Mouse (Mus musculus) liver, postnatal 0 days (tissue): ENCODE measurements around the gene Spdef. TPM values are rescaled to one million over a fixed set of nuclear protein-coding genes. Genes with fewer than 3 reads are reported as not detected.

Source experiments
- ATAC-seq: fragments of 200-750 bp; cut with Nextera tagmentation; 2 replicates; pipeline ENCODE4 v1.8.0; 2017; ENCODE audit warnings: mild to moderate bottlenecking, moderate library complexity
- DNase-seq: peaks from one replicate; pipeline ENCODE4 v3.0.0-alpha.2; 2016
- H3K27ac ChIP-seq: fragments of 300-500 bp; sonication (generic); 2 replicates; pipeline ENCODE4 v1.5.1; 2014; ENCODE audit warnings: antibody characterized with exemption, moderate library complexity, mild to moderate bottlenecking, low read depth
- H3K27me3 ChIP-seq: fragments of 300-500 bp; sonication (generic); 2 replicates; pipeline ENCODE4 v1.6.1; 2014; ENCODE audit warnings: low read length, control low read depth, mixed read lengths; ENCODE audit not compliant: insufficient read depth
- H3K36me3 ChIP-seq: fragments of 300-500 bp; sonication (generic); replicated peaks from 2 replicates; pipeline ENCODE4 v1.6.1; 2014; ENCODE audit warnings: mild to moderate bottlenecking, control low read depth, low read length, moderate library complexity, mixed read lengths; ENCODE audit not compliant: insufficient read depth
- H3K4me1 ChIP-seq: fragments of 300-500 bp; sonication (generic); 2 replicates; pipeline ENCODE4 v1.6.1; 2014; ENCODE audit warnings: antibody characterized with exemption, mild to moderate bottlenecking, control low read depth; ENCODE audit not compliant: insufficient read depth
- H3K4me2 ChIP-seq: fragments of 300-500 bp; sonication (generic); 2 replicates; pipeline ENCODE4 v1.6.1; 2014; ENCODE audit warnings: low read depth, mild to moderate bottlenecking, low read length, moderate library complexity, mixed read lengths
- H3K4me3 ChIP-seq: fragments of 300-500 bp; sonication (generic); 2 replicates; pipeline ENCODE4 v1.5.1; 2014; ENCODE audit warnings: low read depth, low read length
- H3K9ac ChIP-seq: fragments of 300-500 bp; sonication (generic); replicated peaks from 2 replicates; pipeline ENCODE4 v1.6.1; 2014; ENCODE audit warnings: mild to moderate bottlenecking, moderate library complexity
- H3K9me3 ChIP-seq: fragments of 300-500 bp; sonication (generic); 2 replicates; pipeline ENCODE4 v1.6.1; 2016; ENCODE audit warnings: mild to moderate bottlenecking, control low read depth, low read length, mixed read lengths
- CTCF ChIP-seq: sonication (generic); IDR thresholded peaks from 2 replicates; pipeline ENCODE4 v1.5.1; 2016; ENCODE audit warnings: antibody characterized with exemption, low read depth
- EP300 ChIP-seq: IDR thresholded peaks from 2 replicates; pipeline ENCODE4 v1.6.1; 2016; ENCODE audit warnings: antibody characterized with exemption, low read depth, mild to moderate bottlenecking
- WGBS: fragments of 180-500 bp; shearing (Covaris S2); extraction: QIAGEN DNeasy Blood & Tissue Kit; methylation state at CpG from one replicate; pipeline ENCODE4 v1.1.7; 2014; ENCODE audit not compliant: insufficient replicate concordance; 5-methylcytosine and 5-hydroxymethylcytosine counted together
- polyA plus RNA-seq: library from polyadenylated mRNA; unstranded; fragments of >200 nt; fragmentation: Nextera tagmentation; extraction: Ambion mirVana; gene quantifications from 2 replicates; pipeline ENCODE4 v1.2.1, GENCODE M21; 2015

The Spdef gene
- polyA plus RNA-seq, 1 experiment from 2014 or later = not detected

DNA sequence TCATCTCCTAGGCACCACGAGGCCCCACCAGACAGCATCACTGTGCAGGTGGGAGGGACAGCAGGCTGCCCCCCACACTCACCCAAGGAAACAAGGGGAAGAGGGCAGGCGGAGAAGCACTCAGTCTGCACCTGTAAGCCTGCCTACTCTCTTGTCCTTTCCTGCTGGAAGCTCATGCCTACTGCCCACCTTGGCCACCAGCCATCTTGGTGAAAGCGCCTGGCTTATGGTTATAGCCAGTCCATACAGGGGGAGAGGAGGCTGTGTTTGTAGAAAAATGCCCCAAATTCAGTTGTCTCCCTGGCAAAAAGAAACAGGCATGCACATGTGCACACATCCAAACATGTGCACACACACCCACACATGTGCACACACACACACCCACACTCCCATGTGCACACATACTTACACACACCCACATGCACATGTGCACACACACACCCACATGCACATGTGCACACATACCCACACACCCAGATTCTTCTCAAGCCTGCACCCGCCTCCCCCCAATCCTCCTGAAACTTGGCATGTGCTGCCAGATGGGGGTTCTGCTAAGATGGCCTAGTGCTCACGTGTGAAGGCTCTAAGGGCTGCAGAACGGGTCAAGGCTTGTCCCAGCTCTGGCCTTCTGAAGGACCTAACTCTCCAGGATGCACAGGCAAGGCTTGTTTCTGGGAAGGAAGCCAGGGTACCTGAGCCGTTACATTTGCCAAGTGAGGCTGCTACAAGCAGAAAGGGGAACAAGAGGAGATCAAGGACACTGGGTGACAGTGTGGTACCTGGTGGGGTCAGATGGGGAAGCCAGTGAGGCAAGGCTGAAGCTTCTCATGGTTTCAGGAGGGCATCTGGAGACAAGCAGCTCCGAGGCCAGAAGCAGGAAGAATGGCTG is 22.8 kb upstream of the Spdef start:
- 80% methylated on average over 8 of the region's 8 CpGs for WGBS
- no peak for DNase-seq
- no peak for TF ChIP-seq CTCF
- TF ChIP-seq EP300 = no peak

DNA sequence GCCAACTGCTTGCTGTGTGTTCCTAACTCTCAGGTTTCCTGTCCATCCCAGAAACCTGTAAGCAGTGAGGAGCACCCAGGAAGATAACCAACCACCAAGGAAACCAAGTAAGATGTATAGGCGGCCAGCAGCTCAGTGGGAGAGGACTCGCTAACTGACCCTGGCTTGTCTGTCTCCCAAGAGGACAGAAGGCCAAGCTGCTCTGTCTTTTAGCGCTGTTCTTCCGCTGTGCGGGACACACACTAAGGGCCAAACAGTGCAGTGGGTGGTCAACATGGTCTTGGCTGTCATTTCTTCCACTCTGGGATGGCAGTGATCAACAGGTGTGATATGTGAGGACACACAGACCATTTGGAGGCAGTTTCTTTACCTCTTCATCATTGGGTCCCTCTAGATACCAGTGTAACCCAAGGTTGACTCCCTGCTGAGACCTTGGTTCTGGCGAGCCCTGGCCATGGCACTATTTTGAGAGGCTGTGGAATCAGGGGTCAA is 21.7 kb upstream of the Spdef start:
- H3K9me3 ChIP-seq = no peaks in the 10 kb centered on the region
- H3K36me3 ChIP-seq = peaks cover 19% of the 10 kb centered on the region
- H3K4me1 ChIP-seq = no peaks in the 10 kb centered on the region
- ATAC-seq = no peak
- no peak for DNase-seq
- no peak overlapping the region for H3K4me3 ChIP-seq
- no peak overlapping the region for H3K27ac ChIP-seq
- H3K27me3 ChIP-seq = no peaks in the 10 kb centered on the region
- H3K9ac ChIP-seq = no peak overlapping the region
- WGBS = 79% methylated on average over 6 of the region's 6 CpGs
- no peak overlapping the region for H3K4me2 ChIP-seq
- TF ChIP-seq EP300 (no peak), CTCF (no peak)

More for the DNA sequence above, 22.8 kb upstream of the Spdef start:
- no peaks in the 10 kb centered on the region for H3K27me3 ChIP-seq
- H3K9me3 ChIP-seq = no peaks in the 10 kb centered on the region
- no peak overlapping the region for H3K27ac ChIP-seq
- no peak overlapping the region for H3K9ac ChIP-seq
- H3K36me3 ChIP-seq = peaks cover 19% of the 10 kb centered on the region
- H3K4me1 ChIP-seq = no peaks in the 10 kb centered on the region
- ATAC-seq = no peak
- H3K4me3 ChIP-seq = no peak overlapping the region
- H3K4me2 ChIP-seq = no peak overlapping the region

DNA sequence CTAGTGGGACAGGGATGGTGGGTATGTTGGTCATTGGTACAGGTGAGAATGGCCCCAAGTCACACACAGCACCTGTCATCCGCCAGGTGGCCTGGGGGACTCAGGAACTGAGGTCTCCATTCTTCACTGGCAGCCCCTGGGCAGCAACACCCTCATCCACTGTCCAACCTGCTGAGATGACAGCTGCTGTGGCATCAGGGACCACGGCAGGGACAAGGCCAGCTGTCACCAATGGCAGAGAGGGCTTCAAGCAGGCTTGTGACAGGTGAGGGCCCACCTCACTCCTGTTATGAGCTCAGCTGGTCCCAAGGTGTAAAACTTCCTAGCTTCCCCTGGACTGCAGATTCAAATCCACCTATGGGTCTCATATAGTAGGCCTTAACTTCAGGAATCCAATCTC is 19.4 kb upstream of the Spdef start:
- Histone ChIP-seq H3K27me3 (no peaks in the 10 kb centered on the region), H3K9me3 (no peaks in the 10 kb centered on the region), H3K27ac (no peak overlapping the region), H3K4me1 (no peaks in the 10 kb centered on the region), H3K4me3 (no peak overlapping the region), H3K4me2 (no peak overlapping the region), H3K9ac (no peak overlapping the region), H3K36me3 (peaks cover 16% of the 10 kb centered on the region; the same call in 1 of the 2 replicates)
- 84% methylated on average over 2 of the region's 2 CpGs for WGBS
- no peak for ATAC-seq
- TF ChIP-seq CTCF = no peak
- no peak for TF ChIP-seq EP300
- no peak for DNase-seq

DNA sequence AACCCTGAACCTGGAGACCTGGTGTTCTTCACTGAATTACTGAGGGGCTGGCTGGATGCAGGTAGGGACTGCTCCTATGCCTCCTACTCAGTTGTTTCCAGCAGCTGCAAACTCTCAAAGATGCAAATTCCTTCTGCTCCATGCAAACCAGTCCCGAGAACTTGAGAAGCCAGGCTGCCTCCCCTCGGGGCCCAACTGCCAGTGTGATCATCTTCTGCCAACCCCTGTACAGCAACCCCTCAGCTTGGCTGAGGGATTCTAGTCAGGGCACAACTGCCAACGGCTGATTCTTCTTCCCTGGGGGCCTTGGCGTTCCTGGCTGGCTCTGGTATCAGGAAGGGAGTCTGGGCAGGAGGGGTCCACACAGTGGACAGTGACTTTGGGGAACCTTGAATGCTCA is 17.7 kb upstream of the Spdef start:
- H3K27ac ChIP-seq = no peak overlapping the region
- no peak overlapping the region for H3K9ac ChIP-seq
- H3K4me3 ChIP-seq = no peak overlapping the region
- DNase-seq (no peak), ATAC-seq (no peak)
- H3K27me3 ChIP-seq = no peaks in the 10 kb centered on the region
- H3K4me2 ChIP-seq = no peak overlapping the region
- TF ChIP-seq EP300 = no peak
- TF ChIP-seq CTCF = no peak
- no peaks in the 10 kb centered on the region for H3K4me1 ChIP-seq
- H3K9me3 ChIP-seq = no peaks in the 10 kb centered on the region
- 71% methylated on average over 4 of the region's 4 CpGs for WGBS
- 0 out of 2 replicates have a peak, but pooled peaks cover 4% of the 10 kb centered on the region for H3K36me3 ChIP-seq

DNA sequence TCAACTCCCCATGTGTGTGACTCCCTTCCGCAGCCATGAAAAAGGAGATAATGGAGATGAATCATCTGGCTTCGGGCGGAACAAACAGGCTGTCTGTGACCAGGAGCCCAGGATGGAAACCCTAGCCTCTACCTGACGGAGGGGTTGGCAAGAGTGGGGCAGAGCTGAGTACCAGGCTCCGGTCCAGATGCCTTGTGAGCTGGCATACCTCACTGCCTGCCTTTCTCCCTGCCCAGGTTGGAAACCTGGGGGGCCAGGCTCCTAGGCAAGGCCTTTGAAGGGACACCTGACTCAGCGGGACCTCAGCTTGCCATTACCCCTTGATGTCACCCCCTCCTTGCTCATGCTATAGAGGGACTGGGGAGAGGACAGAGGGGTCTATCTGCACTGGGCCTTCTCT is 12.2 kb upstream of the Spdef start:
- H3K27ac ChIP-seq = no peak overlapping the region
- no peaks in the 10 kb centered on the region for H3K36me3 ChIP-seq
- H3K9ac ChIP-seq = no peak overlapping the region
- H3K4me1 ChIP-seq = no peaks in the 10 kb centered on the region
- no peak overlapping the region for H3K4me3 ChIP-seq
- H3K4me2 ChIP-seq = no peak overlapping the region
- no peak for ATAC-seq
- WGBS = 82% methylated on average over 6 of the region's 6 CpGs
- H3K27me3 ChIP-seq = no peaks in the 10 kb centered on the region
- H3K9me3 ChIP-seq = no peaks in the 10 kb centered on the region
- DNase-seq = no peak
- TF ChIP-seq CTCF = no peak
- TF ChIP-seq EP300 = no peak

DNA sequence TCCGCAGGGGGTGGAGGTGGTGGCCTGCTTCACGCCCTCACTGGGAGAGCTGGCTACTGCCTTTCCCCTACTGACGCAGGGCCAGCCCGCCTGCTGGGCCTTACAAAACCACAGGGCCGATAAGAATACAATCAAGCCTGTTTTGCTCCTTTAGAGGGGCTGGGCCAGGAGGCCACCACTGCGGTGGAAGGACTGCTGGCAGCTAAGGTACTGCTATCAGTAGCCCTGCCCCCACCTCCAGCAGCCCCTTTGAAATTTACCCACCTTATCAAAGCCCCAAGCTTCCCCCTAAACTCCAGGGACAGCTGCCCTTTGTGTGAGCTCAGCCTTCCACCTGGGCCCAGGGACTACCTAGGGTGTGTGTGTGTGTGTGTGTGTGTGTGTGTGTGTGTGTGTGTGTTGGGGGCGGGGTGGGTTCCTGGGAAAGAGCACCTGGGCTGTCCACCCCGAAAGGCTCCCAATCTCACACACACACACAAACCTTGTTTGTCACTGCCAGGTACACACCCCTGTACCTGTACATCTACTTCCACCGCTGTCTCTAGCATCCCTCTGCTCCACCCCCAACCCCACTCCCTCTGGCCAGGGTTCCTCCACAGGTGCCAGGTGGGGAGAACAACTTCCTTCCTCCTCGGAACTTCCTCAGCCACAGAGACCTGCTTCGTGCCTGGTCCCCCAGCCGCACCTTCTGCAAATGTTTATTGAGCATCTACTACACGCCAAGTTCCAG is 5.8 kb upstream of the Spdef start:
- H3K4me2 ChIP-seq = no peak overlapping the region
- H3K36me3 ChIP-seq = no peaks in the 10 kb centered on the region
- ATAC-seq (no peak), DNase-seq (no peak)
- H3K4me1 ChIP-seq = no peaks in the 10 kb centered on the region
- no peak overlapping the region for H3K27ac ChIP-seq
- H3K9ac ChIP-seq = no peak overlapping the region
- no peak for TF ChIP-seq EP300
- no peak for TF ChIP-seq CTCF
- H3K4me3 ChIP-seq = no peak overlapping the region
- H3K27me3 ChIP-seq = no peaks in the 10 kb centered on the region
- no peaks in the 10 kb centered on the region for H3K9me3 ChIP-seq
- WGBS = 15% methylated on average over 12 of the region's 13 CpGs
